ENCODE assay signal across 20 mouse cellular contexts in the genomic region with DNA sequence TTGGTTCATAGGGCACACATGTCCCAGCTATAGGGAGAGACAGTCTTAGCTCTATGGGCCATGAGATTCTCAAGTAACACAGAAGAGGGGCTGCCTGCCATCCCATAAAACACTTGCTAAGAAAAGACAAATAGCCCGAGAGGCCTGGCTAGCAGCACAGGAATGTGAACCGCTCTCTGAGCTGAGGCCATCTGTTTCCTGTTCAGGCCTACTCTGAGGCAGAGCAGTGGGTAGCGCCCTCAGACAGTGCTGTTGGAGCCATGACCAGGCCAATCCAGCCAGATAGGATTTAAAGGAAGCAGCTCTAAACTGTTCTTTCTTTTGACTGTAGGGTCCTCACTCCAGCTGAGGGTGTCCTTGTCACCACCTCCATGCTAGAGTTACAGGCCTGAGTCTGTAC. TPM values are rescaled to one million over a fixed set of nuclear protein-coding genes. Genes with fewer than 3 reads are reported as not detected.
A peak's percentile ranks its signal among the peaks of the same experiment; 100 is the strongest.
DNase-seq lines count a peak whose midpoint lies in the region; ATAC-seq lines count a peak whose summit lies in the region.
"Had no signal": no experiment of that assay in that cellular context is flagged by ENCODE, and none has a peak within 500 bp of the region (broad histone marks: within the 10 kb centered on the region; RNA-seq: fewer than 3 reads in every experiment).

No protein-coding gene starts in this region.

- WGBS in heart, embryonic 11.5 days (ENCODE audit: insufficient replicate concordance) = 64% methylated on average over 3 of the region's 3 CpGs
- 84% methylated on average over 3 of the region's 3 CpGs for WGBS in hindbrain, embryonic 10.5 days
- WGBS in hindbrain, embryonic 11.5 days = 83% methylated on average over 3 of the region's 3 CpGs
- 47% methylated on average over 3 of the region's 3 CpGs for WGBS in lung, embryonic 16.5 days
- 31% methylated on average over 3 of the region's 3 CpGs for WGBS in limb, embryonic 15.5 days

- DNase-seq in heart, postnatal 36 days = no peak
- no peak for DNase-seq in hindbrain, embryonic 10.5 days (ENCODE audit: low spot score)
- no peak for DNase-seq in hindbrain, embryonic 11.5 days (ENCODE audit: low spot score)
- DNase-seq in lung, postnatal 4 days = no peak
- no peak for DNase-seq in frontal cortex, postnatal 25 days (ENCODE audit: low spot score in 2 of 2)
- DNase-seq: adrenal gland, adult 2 months; cerebellum, adult 9-11 months; kidney, adult 8-10 months; right cerebral cortex, postnatal 14 days; thymus, adult 2 months had no signal

- H3K36me3 ChIP-seq in heart, embryonic 11.5 days (ENCODE audit: control insufficient read depth, insufficient read depth, low read length) = peaks cover 67% of the 10 kb centered on the region
- peaks cover 100% of the 10 kb centered on the region for H3K36me3 ChIP-seq in hindbrain, embryonic 10.5 days
- peaks cover 33% of the 10 kb centered on the region for H3K36me3 ChIP-seq in hindbrain, embryonic 11.5 days (ENCODE audit: control insufficient read depth, insufficient read depth, low read length)
- peaks cover 77% of the 10 kb centered on the region for H3K36me3 ChIP-seq in lung, embryonic 16.5 days (ENCODE audit: control insufficient read depth, insufficient read depth, low read length)
- H3K36me3 ChIP-seq in limb, embryonic 15.5 days = peaks cover 98% of the 10 kb centered on the region

- no peaks in the 10 kb centered on the region for H3K9me3 ChIP-seq in heart, embryonic 11.5 days (replicated peaks; ENCODE audit: control insufficient read depth, low read length)
- H3K9me3 ChIP-seq in hindbrain, embryonic 10.5 days = no peaks in the 10 kb centered on the region
- no peaks in the 10 kb centered on the region for H3K9me3 ChIP-seq in hindbrain, embryonic 11.5 days (ENCODE audit: control insufficient read depth, low read length)
- H3K9me3 ChIP-seq in lung, embryonic 16.5 days (ENCODE audit: control insufficient read depth, low read length) = no peaks in the 10 kb centered on the region
- no peaks in the 10 kb centered on the region for H3K9me3 ChIP-seq in limb, embryonic 15.5 days
- H3K9me3 ChIP-seq: forebrain, embryonic 13.5 days; midbrain, embryonic 10.5 days; neural tube, embryonic 12.5 days; stomach, embryonic 15.5 days had no signal

- no peak overlapping the region for H3K4me2 ChIP-seq in heart, embryonic 11.5 days
- no peak overlapping the region for H3K4me2 ChIP-seq in hindbrain, embryonic 11.5 days (replicated peaks; ENCODE audit: low read depth, low read length)
- H3K4me2 ChIP-seq in lung, embryonic 16.5 days (ENCODE audit: low read depth, low read length) = no peak overlapping the region
- H3K4me2 ChIP-seq in limb, embryonic 15.5 days = no peak overlapping the region
- H3K4me2 ChIP-seq: forebrain, embryonic 13.5 days; liver, embryonic 12.5 days; neural tube, embryonic 12.5 days; stomach, embryonic 15.5 days had no signal

- H3K27ac ChIP-seq in heart, embryonic 11.5 days (ENCODE audit: low read depth, low read length) = peak overlapping the region; percentile 47; the same call in 1 of the 2 replicates
- H3K27ac ChIP-seq in hindbrain, embryonic 10.5 days = no peak overlapping the region
- no peak overlapping the region for H3K27ac ChIP-seq in hindbrain, embryonic 11.5 days (ENCODE audit: low read depth, low read length)
- H3K27ac ChIP-seq in lung, embryonic 16.5 days (ENCODE audit: low read length) = peak overlapping the region; percentile 31; the same call in 1 of the 2 replicates
- H3K27ac ChIP-seq in limb, embryonic 15.5 days = 0 out of 2 replicates have a peak overlapping the region, but pooled peaks have one; percentile 29
- H3K27ac ChIP-seq: forebrain, embryonic 13.5 days; hindbrain, postnatal 0 days; liver, embryonic 12.5 days; midbrain, embryonic 10.5 days; neural tube, embryonic 12.5 days; stomach, embryonic 15.5 days had no signal

- H3K9ac ChIP-seq in heart, embryonic 11.5 days (ENCODE audit: low read depth, low read length) = no peak overlapping the region
- H3K9ac ChIP-seq in hindbrain, embryonic 11.5 days (ENCODE audit: low read depth, low read length) = no peak overlapping the region
- H3K9ac ChIP-seq in lung, embryonic 16.5 days (ENCODE audit: low read length) = no peak overlapping the region
- no peak overlapping the region for H3K9ac ChIP-seq in limb, embryonic 15.5 days
- H3K9ac ChIP-seq: forebrain, embryonic 13.5 days; liver, embryonic 12.5 days; neural tube, embryonic 12.5 days; stomach, embryonic 15.5 days had no signal

- intact Hi-C loops in heart, postnatal 36 days (cut with DNase I) = no loop called here

- no peak for ATAC-seq in heart, embryonic 11.5 days (replicated peaks; ENCODE audit: insufficient number of reproducible peaks, low FRiP score, low TSS enrichment)
- ATAC-seq in hindbrain, embryonic 11.5 days (ENCODE audit: low FRiP score) = no peak
- ATAC-seq in lung, embryonic 16.5 days (ENCODE audit: low read depth) = no peak
- no peak for ATAC-seq in limb, embryonic 15.5 days (ENCODE audit: insufficient number of reproducible peaks, low FRiP score, low TSS enrichment, low read depth)
- ATAC-seq: forebrain, embryonic 13.5 days; hindbrain, postnatal 0 days; liver, embryonic 12.5 days; lung, postnatal 0 days had no signal

- H3K4me1 ChIP-seq in heart, embryonic 11.5 days (ENCODE audit: control insufficient read depth, insufficient read depth, low read length) = peaks cover 7% of the 10 kb centered on the region
- H3K4me1 ChIP-seq in hindbrain, embryonic 10.5 days (replicated peaks) = 0 out of 2 replicates have a peak, but pooled peaks cover 6% of the 10 kb centered on the region
- H3K4me1 ChIP-seq in hindbrain, embryonic 11.5 days (replicated peaks; ENCODE audit: control insufficient read depth, insufficient read depth, low read length) = no peaks in the 10 kb centered on the region
- H3K4me1 ChIP-seq in lung, embryonic 16.5 days (replicated peaks; ENCODE audit: control insufficient read depth, insufficient read depth, low read length) = peaks cover 10% of the 10 kb centered on the region
- H3K4me1 ChIP-seq in limb, embryonic 15.5 days = peaks cover 16% of the 10 kb centered on the region

- no peaks in the 10 kb centered on the region for H3K27me3 ChIP-seq in heart, embryonic 11.5 days (ENCODE audit: control insufficient read depth, insufficient read depth, low read length)
- H3K27me3 ChIP-seq in hindbrain, embryonic 10.5 days (ENCODE audit: insufficient read depth, poor library complexity, severe bottlenecking) = no peaks in the 10 kb centered on the region
- no peaks in the 10 kb centered on the region for H3K27me3 ChIP-seq in hindbrain, embryonic 11.5 days (ENCODE audit: control insufficient read depth, insufficient read depth, low read length)
- no peaks in the 10 kb centered on the region for H3K27me3 ChIP-seq in lung, embryonic 16.5 days (ENCODE audit: control insufficient read depth, insufficient read depth, low read depth, low read length)
- H3K27me3 ChIP-seq in limb, embryonic 15.5 days = no peaks in the 10 kb centered on the region
- H3K27me3 ChIP-seq: forebrain, embryonic 13.5 days; liver, embryonic 12.5 days; neural tube, embryonic 12.5 days; stomach, embryonic 15.5 days had no signal

- no peak overlapping the region for H3K4me3 ChIP-seq in heart, embryonic 11.5 days (ENCODE audit: low read depth, low read length)
- H3K4me3 ChIP-seq in hindbrain, embryonic 10.5 days = peak overlapping the region; percentile 11; the same call in 1 of the 2 replicates
- H3K4me3 ChIP-seq in hindbrain, embryonic 11.5 days (ENCODE audit: low read depth, low read length) = no peak overlapping the region
- no peak overlapping the region for H3K4me3 ChIP-seq in lung, embryonic 16.5 days (ENCODE audit: low read length)
- H3K4me3 ChIP-seq in limb, embryonic 15.5 days = no peak overlapping the region
- H3K4me3 ChIP-seq: forebrain, embryonic 13.5 days; liver, embryonic 12.5 days; neural tube, embryonic 12.5 days; stomach, embryonic 15.5 days had no signal

RNA-seq across cellular contexts. Expression of a gene that starts 6.0 kb away (rescaled TPM):
- polyA plus RNA-seq in heart, embryonic 11.5 days (2014; fragmentation: Nextera tagmentation; extraction: Ambion mirVana) = 41.0 and 43.2 TPM in 2 replicates
- 10 to 100 TPM; 10.2 to 11.2 TPM for total RNA-seq in heart, postnatal 36 days (2021)
- 69.6 and 73.9 TPM in 2 replicates for polyA plus RNA-seq in hindbrain, embryonic 10.5 days (2016; fragmentation: Nextera tagmentation; extraction: Ambion mirVana)
- polyA plus RNA-seq in hindbrain, embryonic 11.5 days (2014; fragmentation: Nextera tagmentation; extraction: Ambion mirVana) = 54.2 and 56.8 TPM in 2 replicates
- polyA plus RNA-seq in lung, embryonic 16.5 days (2015; fragmentation: Nextera tagmentation; extraction: Ambion mirVana) = 62.0 and 64.5 TPM in 2 replicates
- 58.8 and 59.4 TPM in 2 replicates for polyA plus RNA-seq in limb, embryonic 15.5 days (2015; fragmentation: Nextera tagmentation; extraction: Ambion mirVana)

RNA-seq across cellular contexts. Expression of a gene that starts 7.1 kb away (rescaled TPM):
- 57.3 and 61.4 TPM in 2 replicates for polyA plus RNA-seq in heart, embryonic 11.5 days (2014; fragmentation: Nextera tagmentation; extraction: Ambion mirVana)
- 10 to 100 TPM; 27.3 to 31.7 TPM for total RNA-seq in heart, postnatal 36 days (2021)
- 76.7 and 78.1 TPM in 2 replicates for polyA plus RNA-seq in hindbrain, embryonic 10.5 days (2016; fragmentation: Nextera tagmentation; extraction: Ambion mirVana)
- polyA plus RNA-seq in hindbrain, embryonic 11.5 days (2014; fragmentation: Nextera tagmentation; extraction: Ambion mirVana) = 59.6 and 63.9 TPM in 2 replicates
- 96.5 and 108 TPM in 2 replicates for polyA plus RNA-seq in lung, embryonic 16.5 days (2015; fragmentation: Nextera tagmentation; extraction: Ambion mirVana)
- polyA plus RNA-seq in limb, embryonic 15.5 days (2015; fragmentation: Nextera tagmentation; extraction: Ambion mirVana) = 101 and 105 TPM in 2 replicates

RNA-seq across cellular contexts. Expression of a gene that starts 11.6 kb away (rescaled TPM):
- 37.9 and 42.5 TPM in 2 replicates for polyA plus RNA-seq in heart, embryonic 11.5 days (2014; fragmentation: Nextera tagmentation; extraction: Ambion mirVana)
- 10 to 100 TPM; 48.0 to 48.1 TPM for total RNA-seq in heart, postnatal 36 days (2021)
- 44.0 and 49.9 TPM in 2 replicates for polyA plus RNA-seq in hindbrain, embryonic 10.5 days (2016; fragmentation: Nextera tagmentation; extraction: Ambion mirVana)
- 44.0 and 49.6 TPM in 2 replicates for polyA plus RNA-seq in hindbrain, embryonic 11.5 days (2014; fragmentation: Nextera tagmentation; extraction: Ambion mirVana)
- 28.9 and 30.7 TPM in 2 replicates for polyA plus RNA-seq in lung, embryonic 16.5 days (2015; fragmentation: Nextera tagmentation; extraction: Ambion mirVana)
- polyA plus RNA-seq in limb, embryonic 15.5 days (2015; fragmentation: Nextera tagmentation; extraction: Ambion mirVana) = 34.8 TPM in 2 replicates

RNA-seq across cellular contexts. Expression of a gene that starts 13.2 kb away (rescaled TPM):
- 74.4 and 76.1 TPM in 2 replicates for polyA plus RNA-seq in heart, embryonic 11.5 days (2014; fragmentation: Nextera tagmentation; extraction: Ambion mirVana)
- 10 to 100 TPM; 45.1 to 53.3 TPM for total RNA-seq in heart, postnatal 36 days (2021)
- 24.4 and 24.8 TPM in 2 replicates for polyA plus RNA-seq in hindbrain, embryonic 10.5 days (2016; fragmentation: Nextera tagmentation; extraction: Ambion mirVana)
- 21.2 and 21.6 TPM in 2 replicates for polyA plus RNA-seq in hindbrain, embryonic 11.5 days (2014; fragmentation: Nextera tagmentation; extraction: Ambion mirVana)
- polyA plus RNA-seq in lung, embryonic 16.5 days (2015; fragmentation: Nextera tagmentation; extraction: Ambion mirVana) = 54.6 and 59.7 TPM in 2 replicates
- polyA plus RNA-seq in limb, embryonic 15.5 days (2015; fragmentation: Nextera tagmentation; extraction: Ambion mirVana) = 44.9 and 49.1 TPM in 2 replicates

RNA-seq across cellular contexts. Expression of a gene that starts 18.2 kb away (rescaled TPM):
- polyA plus RNA-seq in heart, embryonic 11.5 days (2014; fragmentation: Nextera tagmentation; extraction: Ambion mirVana) = 179 and 194 TPM in 2 replicates
- 100 to 1,000 TPM; 104 to 107 TPM for total RNA-seq in heart, postnatal 36 days (2021)
- 843 and 861 TPM in 2 replicates for polyA plus RNA-seq in hindbrain, embryonic 10.5 days (2016; fragmentation: Nextera tagmentation; extraction: Ambion mirVana)
- 249 and 259 TPM in 2 replicates for polyA plus RNA-seq in hindbrain, embryonic 11.5 days (2014; fragmentation: Nextera tagmentation; extraction: Ambion mirVana)
- 413 and 457 TPM in 2 replicates for polyA plus RNA-seq in lung, embryonic 16.5 days (2015; fragmentation: Nextera tagmentation; extraction: Ambion mirVana)
- polyA plus RNA-seq in limb, embryonic 15.5 days (2015; fragmentation: Nextera tagmentation; extraction: Ambion mirVana) = 408 and 429 TPM in 2 replicates

Comparison
In these comparisons a context has a peak if more than half of its experiments do, and no peak if none do; other contexts are left out.
1. H3K27ac ChIP-seq: peak in heart, embryonic 11.5 days (single experiment), lung, embryonic 16.5 days (single experiment) and limb, embryonic 15.5 days (single experiment); none in hindbrain, embryonic 10.5 days (single experiment) and hindbrain, embryonic 11.5 days (single experiment).